Mouse (Mus musculus) heart, embryonic 16.5 days (tissue): ENCODE measurements around the gene Tex29. TPM values are rescaled to one million over a fixed set of nuclear protein-coding genes. Genes with fewer than 3 reads are reported as not detected.
A peak's percentile ranks its signal among the peaks of the same experiment; 100 is the strongest.

ENCODE experiments used
- ATAC-seq: fragments of 200-750 bp; cut with Nextera tagmentation; replicated peaks from 2 replicates; pipeline ENCODE4 v1.8.0; 2017; ENCODE audit warnings: moderate number of reproducible peaks; ENCODE audit not compliant: insufficient read depth, low FRiP score; ENCODE audit errors: extremely low read depth
- H3K27ac ChIP-seq: fragments of 300-500 bp; sonication (generic); 2 replicates; pipeline ENCODE4 v1.5.1; 2014; ENCODE audit warnings: mild to moderate bottlenecking, low read length, control low read depth, moderate library complexity
- H3K27me3 ChIP-seq: fragments of 300-500 bp; sonication (generic); 2 replicates; pipeline ENCODE4 v1.6.1; 2014; ENCODE audit warnings: low read length, mixed read lengths; ENCODE audit not compliant: control insufficient read depth, insufficient read depth
- H3K36me3 ChIP-seq: fragments of 300-500 bp; sonication (generic); 2 replicates; pipeline ENCODE4 v1.6.1; 2014; ENCODE audit not compliant: control insufficient read depth, insufficient read depth
- H3K4me1 ChIP-seq: fragments of 300-500 bp; sonication (generic); 2 replicates; pipeline ENCODE4 v1.6.1; 2014; ENCODE audit warnings: low read length, mixed read lengths; ENCODE audit not compliant: control insufficient read depth, insufficient read depth
- H3K4me2 ChIP-seq: fragments of 300-500 bp; sonication (generic); 2 replicates; pipeline ENCODE4 v1.6.1; 2014; ENCODE audit warnings: low read depth, mild to moderate bottlenecking, control low read depth, low read length
- H3K4me3 ChIP-seq: fragments of 300-500 bp; sonication (generic); 2 replicates; pipeline ENCODE4 v1.5.1; 2014; ENCODE audit warnings: mild to moderate bottlenecking, control low read depth, low read length
- H3K9ac ChIP-seq: fragments of 300-500 bp; sonication (generic); 2 replicates; pipeline ENCODE4 v1.6.1; 2014; ENCODE audit warnings: low read length, control low read depth
- H3K9me3 ChIP-seq: fragments of 300-500 bp; sonication (generic); replicated peaks from 2 replicates; pipeline ENCODE4 v1.6.1; 2016; ENCODE audit warnings: low read length; ENCODE audit not compliant: control insufficient read depth
- WGBS: fragments of 180-500 bp; shearing (Covaris S2); extraction: QIAGEN DNeasy Blood & Tissue Kit; methylation state at CpG from one replicate; pipeline ENCODE4 v1.1.7; 2014; 5-methylcytosine and 5-hydroxymethylcytosine counted together
- polyA plus RNA-seq: library from polyadenylated mRNA; unstranded; fragments of >200 nt; fragmentation: Nextera tagmentation; extraction: Ambion mirVana; gene quantifications from 2 replicates; pipeline ENCODE4 v1.2.1, GENCODE M21; 2015

The Tex29 gene
- not detected in 2 replicates for polyA plus RNA-seq

GRCm38 (mm10) chr8:11840174-11840573 lies at the start of gene Tex29:
Gene Tex29 (plus strand): TSS chr8:11840474.
- no peaks in the 10 kb centered on the region for H3K9me3 ChIP-seq
- no peak within 1 kb of the TSS; the same call in none of the 2 replicates for H3K9ac ChIP-seq
- H3K27ac ChIP-seq = peak within 1 kb of the TSS; percentile 75
- peak within 1 kb of the TSS; percentile 45; the same call in 1 of the 2 replicates for H3K4me2 ChIP-seq
- H3K27me3 ChIP-seq = no peaks in the 10 kb centered on the region
- WGBS = 80% methylated on average over 5 of the region's 5 CpGs
- H3K4me1 ChIP-seq = peaks cover 17% of the 10 kb centered on the region
- ATAC-seq = no peak
- H3K4me3 ChIP-seq = no peak within 1 kb of the TSS
- peaks cover under 1% of the 10 kb centered on the region for H3K36me3 ChIP-seq

DNA sequence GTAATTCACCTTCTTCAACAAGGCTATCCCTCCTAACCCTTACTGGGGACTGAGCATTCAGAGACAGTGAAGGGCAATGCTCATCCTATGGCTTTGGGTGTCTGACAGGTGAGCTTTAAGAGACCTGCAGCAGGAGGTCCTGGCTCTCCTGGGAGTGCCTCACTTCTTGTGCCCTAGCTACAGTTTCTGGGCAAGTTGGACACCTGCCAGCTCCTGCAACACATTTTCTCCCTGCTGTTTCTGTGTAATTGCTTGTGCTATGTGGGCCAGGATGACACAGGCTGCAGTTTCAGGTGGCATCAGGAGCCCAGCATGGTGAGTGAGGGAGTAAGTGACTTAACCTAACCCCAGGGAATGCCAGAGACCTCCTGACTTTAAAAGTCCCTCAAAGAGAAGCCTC lies 45.3 kb upstream of the Tex29 start:
- H3K27me3 ChIP-seq = no peaks in the 10 kb centered on the region
- no peak overlapping the region for H3K4me3 ChIP-seq
- peaks cover 19% of the 10 kb centered on the region for H3K4me1 ChIP-seq
- H3K9ac ChIP-seq = no peak overlapping the region
- no peak overlapping the region for H3K4me2 ChIP-seq
- ATAC-seq = no peak
- no peaks in the 10 kb centered on the region for H3K9me3 ChIP-seq
- no peak overlapping the region for H3K27ac ChIP-seq
- H3K36me3 ChIP-seq = peaks cover 17% of the 10 kb centered on the region

DNA sequence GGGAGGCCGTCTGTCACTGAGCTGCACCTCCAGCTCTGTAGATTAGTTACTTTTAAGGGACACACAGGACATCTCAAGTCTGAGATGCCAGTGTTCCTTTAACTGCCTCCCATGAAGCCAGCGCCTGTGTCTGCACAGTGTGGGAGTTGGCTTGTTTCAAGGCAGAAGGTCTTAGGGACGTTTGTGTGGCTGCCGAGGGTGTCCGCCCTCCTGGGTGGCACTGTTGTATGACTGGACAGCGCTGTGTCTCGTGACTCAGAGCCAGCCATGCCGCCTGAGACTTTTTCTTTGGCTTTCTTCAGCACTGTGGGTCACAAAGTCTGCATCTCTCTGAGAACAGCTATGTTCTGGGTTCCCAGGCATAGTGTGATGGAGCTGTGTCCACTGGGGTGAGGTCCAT lies 43.1 kb upstream of the Tex29 start:
- Histone ChIP-seq H3K9me3 (no peaks in the 10 kb centered on the region), H3K9ac (no peak overlapping the region), H3K4me2 (no peak overlapping the region), H3K36me3 (peaks cover 25% of the 10 kb centered on the region), H3K4me3 (no peak overlapping the region), H3K4me1 (peaks cover 26% of the 10 kb centered on the region), H3K27ac (peak overlapping the region; percentile 15; the same call in 1 of the 2 replicates), H3K27me3 (no peaks in the 10 kb centered on the region)
- WGBS = 77% methylated on average over 8 of the region's 8 CpGs
- no peak for ATAC-seq

DNA sequence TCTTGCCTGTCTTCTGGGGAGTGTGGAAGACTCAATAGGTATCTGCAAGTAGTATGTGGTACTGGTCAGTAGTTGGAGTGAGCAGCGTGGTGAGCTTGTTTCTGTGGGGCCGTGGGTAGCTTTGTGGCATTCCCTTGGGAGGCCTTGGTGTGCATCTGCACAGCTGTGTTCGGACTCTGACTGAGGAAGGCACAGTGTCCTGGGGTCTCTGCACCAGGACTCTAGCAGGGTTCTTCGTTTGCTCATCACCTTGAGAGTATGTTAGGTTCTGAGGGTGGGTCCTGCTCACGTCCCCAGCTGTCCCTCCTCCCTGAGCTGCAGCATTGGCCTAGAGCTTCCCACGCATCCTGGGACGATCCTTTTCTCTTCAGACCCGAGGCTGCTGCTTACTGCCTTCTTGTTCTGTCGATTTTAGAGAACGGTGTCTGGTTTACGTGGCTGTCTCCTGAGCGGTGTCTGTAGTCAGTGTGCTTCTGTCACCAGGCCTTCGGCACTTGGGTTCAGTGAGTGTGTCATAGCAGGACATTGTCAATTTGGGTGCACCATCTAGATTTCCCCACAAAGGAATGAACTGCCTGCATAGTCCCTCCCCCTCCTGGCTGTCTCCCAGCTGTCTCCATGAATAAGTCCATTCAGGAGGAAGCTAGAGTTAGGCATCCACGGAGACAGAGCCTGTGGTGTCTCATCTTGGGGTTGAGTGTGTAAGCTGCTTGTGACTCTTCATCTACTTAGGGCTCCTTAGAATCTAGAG lies 42.4 kb upstream of the Tex29 start:
- no peaks in the 10 kb centered on the region for H3K27me3 ChIP-seq
- peak; percentile 43; the same call in 1 of the 2 replicates for ATAC-seq
- H3K27ac ChIP-seq = peak overlapping the region; percentile 15; the same call in 1 of the 2 replicates
- peaks cover 26% of the 10 kb centered on the region for H3K4me1 ChIP-seq
- H3K4me2 ChIP-seq = no peak overlapping the region
- H3K9ac ChIP-seq = no peak overlapping the region
- H3K9me3 ChIP-seq = no peaks in the 10 kb centered on the region
- WGBS = 51% methylated on average over 14 of the region's 14 CpGs
- no peak overlapping the region for H3K4me3 ChIP-seq
- H3K36me3 ChIP-seq = peaks cover 29% of the 10 kb centered on the region

DNA sequence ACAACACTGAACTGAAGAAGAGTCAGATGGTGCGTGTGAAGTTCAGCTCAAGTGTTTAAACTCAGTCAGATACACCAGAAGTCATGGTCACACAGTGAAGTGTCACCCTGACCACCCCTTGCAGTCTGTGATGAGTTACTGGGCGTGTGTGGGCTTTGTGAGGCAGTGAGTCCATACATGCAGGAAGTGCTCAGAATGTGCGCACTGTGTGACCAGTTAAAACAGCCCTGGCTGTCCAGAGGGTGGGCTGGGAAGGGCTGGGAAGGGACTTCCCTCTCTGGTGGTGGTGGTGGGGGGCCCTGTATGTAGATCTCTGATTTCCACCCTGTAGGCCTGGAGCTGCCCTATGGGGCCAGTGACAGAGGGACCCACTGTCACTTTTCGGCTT lies 41.8 kb upstream of the Tex29 start:
- H3K9me3 ChIP-seq = no peaks in the 10 kb centered on the region
- no peak overlapping the region for H3K4me3 ChIP-seq
- no peak overlapping the region for H3K4me2 ChIP-seq
- WGBS = 86% methylated on average over 4 of the region's 4 CpGs
- H3K27ac ChIP-seq = peak overlapping the region; percentile 21; the same call in 1 of the 2 replicates
- H3K27me3 ChIP-seq = no peaks in the 10 kb centered on the region
- no peak overlapping the region for H3K9ac ChIP-seq
- H3K4me1 ChIP-seq = peaks cover 26% of the 10 kb centered on the region
- no peak for ATAC-seq
- H3K36me3 ChIP-seq = peaks cover 27% of the 10 kb centered on the region

- no peak overlapping the region for H3K4me3 ChIP-seq
- H3K4me2 ChIP-seq = no peak overlapping the region
- 90% methylated on average over 3 of the region's 3 CpGs for WGBS
- H3K9ac ChIP-seq = no peak overlapping the region
- H3K4me1 ChIP-seq = peaks cover 26% of the 10 kb centered on the region
- ATAC-seq = no peak
- peaks cover 29% of the 10 kb centered on the region for H3K36me3 ChIP-seq
- no peaks in the 10 kb centered on the region for H3K9me3 ChIP-seq
- no peaks in the 10 kb centered on the region for H3K27me3 ChIP-seq
- no peak overlapping the region for H3K27ac ChIP-seq
These were observed 41.2 kb upstream of the Tex29 start for GRCm38 (mm10) chr8:11799098-11799497.

DNA sequence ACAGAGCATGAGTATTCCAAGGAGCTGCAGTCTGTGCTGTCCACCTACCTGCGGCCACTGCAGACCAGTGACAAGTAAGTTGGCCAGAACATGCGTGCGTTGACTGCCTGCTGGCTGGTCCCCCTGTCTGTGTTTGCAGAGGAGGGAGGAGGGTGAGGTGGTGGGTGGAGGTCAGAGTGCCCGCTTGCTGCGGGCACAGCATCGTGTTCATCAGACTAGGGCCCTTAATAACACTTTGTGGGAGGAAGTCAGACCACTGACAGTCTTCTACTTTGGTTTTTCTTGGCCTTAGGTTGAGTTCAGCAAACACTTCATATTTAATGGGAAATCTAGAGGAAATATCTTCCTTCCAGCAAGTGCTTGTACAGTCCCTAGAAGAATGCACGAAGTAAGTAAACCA lies 39.8 kb upstream of the Tex29 start:
- no peak for ATAC-seq
- H3K36me3 ChIP-seq = peaks cover 36% of the 10 kb centered on the region
- no peaks in the 10 kb centered on the region for H3K9me3 ChIP-seq
- no peaks in the 10 kb centered on the region for H3K27me3 ChIP-seq
- H3K9ac ChIP-seq = no peak overlapping the region
- H3K4me3 ChIP-seq = no peak overlapping the region
- no peak overlapping the region for H3K4me2 ChIP-seq
- peaks cover 21% of the 10 kb centered on the region for H3K4me1 ChIP-seq
- 80% methylated on average over 7 of the region's 7 CpGs for WGBS
- no peak overlapping the region for H3K27ac ChIP-seq

DNA sequence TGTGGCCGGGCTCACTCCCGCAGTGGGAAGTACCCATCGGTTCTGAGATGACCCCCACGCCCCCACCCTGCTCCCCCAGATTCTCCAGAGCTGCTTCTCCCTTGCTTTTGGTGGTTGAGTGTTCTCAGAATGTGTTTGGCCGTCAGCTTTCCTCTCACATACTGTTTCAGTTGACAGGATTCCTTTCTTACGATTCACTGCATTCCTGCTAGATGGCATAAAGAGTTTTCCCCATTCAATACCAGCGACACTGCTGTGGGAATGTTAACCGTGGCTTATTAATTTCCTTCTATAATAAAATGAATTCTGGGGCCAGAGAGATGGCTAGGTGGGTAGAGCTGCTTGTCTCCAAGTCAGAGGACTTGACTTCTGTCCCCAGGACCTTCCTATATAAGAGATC lies 38.7 kb upstream of the Tex29 start:
- Histone ChIP-seq H3K4me2 (no peak overlapping the region), H3K36me3 (peaks cover 40% of the 10 kb centered on the region), H3K9ac (no peak overlapping the region), H3K27me3 (no peaks in the 10 kb centered on the region), H3K4me3 (no peak overlapping the region), H3K27ac (peak overlapping the region; percentile 31), H3K9me3 (no peaks in the 10 kb centered on the region), H3K4me1 (peaks cover 21% of the 10 kb centered on the region)
- WGBS = 45% methylated on average over 8 of the region's 8 CpGs
- ATAC-seq = no peak

DNA sequence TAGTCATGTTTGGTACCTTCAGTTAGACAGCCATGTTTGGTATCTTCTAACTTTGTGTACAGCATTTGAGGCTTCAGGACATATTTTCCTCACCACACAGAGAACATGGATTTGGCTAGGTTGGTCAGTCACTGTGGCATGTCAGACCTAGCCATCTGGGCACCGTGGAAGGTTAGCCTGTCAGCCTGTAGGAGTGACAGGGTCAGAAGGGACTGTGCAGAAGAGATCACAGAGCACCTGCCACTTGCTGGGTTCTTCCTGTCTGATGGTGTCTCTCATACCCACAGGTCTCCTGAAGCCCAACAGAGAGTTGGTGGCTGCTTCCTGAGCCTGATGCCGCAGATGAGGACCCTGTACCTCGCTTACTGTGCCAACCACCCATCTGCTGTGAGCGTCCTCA lies 35.4 kb upstream of the Tex29 start:
- Histone ChIP-seq H3K4me2 (no peak overlapping the region), H3K9ac (no peak overlapping the region), H3K27me3 (no peaks in the 10 kb centered on the region), H3K9me3 (no peaks in the 10 kb centered on the region), H3K4me3 (no peak overlapping the region), H3K27ac (no peak overlapping the region), H3K4me1 (peaks cover 7% of the 10 kb centered on the region), H3K36me3 (peaks cover 68% of the 10 kb centered on the region)
- ATAC-seq = no peak
- 89% methylated on average over 4 of the region's 4 CpGs for WGBS
